Mouse (Mus musculus): ENCODE results near the gene Prr14l. TPM values are rescaled to one million over a fixed set of nuclear protein-coding genes. Genes with fewer than 3 reads are reported as not detected.
"Not testable (repeated sequence)": the region's sequence is repeated elsewhere in the genome, so short reads cannot be mapped to it uniquely, and the experiment has no call there.

The Prr14l gene
- polyA plus RNA-seq, 1 experiment: 27.6 TPM

DNA sequence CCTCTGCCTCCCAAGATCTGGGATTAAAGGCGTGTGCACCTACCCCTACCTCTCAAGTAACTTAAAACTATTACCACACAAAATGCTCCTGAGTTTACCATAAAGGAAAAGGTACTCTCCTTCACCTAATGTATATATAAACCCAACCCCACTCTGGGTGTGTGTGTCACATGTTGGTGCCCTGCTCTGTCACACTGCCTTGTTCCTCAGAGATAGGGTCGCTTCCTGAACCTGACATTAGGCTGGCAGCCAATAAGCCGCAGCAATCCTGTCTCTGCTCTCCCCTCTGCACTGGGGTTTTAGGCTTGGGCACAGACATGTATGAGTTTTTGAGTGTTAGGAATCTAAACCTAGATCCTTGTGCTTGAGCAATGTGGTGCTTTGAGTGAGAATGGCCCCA lies 75.9 kb downstream of the Prr14l start:
- no peak overlapping the region for H3K27ac ChIP-seq (ENCODE audit: control insufficient read depth, insufficient read depth, low read depth, low read length, poor library complexity)
- no peak for TF ChIP-seq CTCF (IDR thresholded peaks at IDR 0.05; ENCODE audit: control insufficient read depth, insufficient read depth, low read length)
- TF ChIP-seq POLR2A (IDR thresholded peaks at IDR 0.05; ENCODE audit: borderline replicate concordance, control insufficient read depth, low read depth, low read length): no peak
- H3K4me3 ChIP-seq (replicated peaks; ENCODE audit: control insufficient read depth, low read depth, low read length): no peak overlapping the region
- H3K4me1 ChIP-seq (ENCODE audit: control insufficient read depth, insufficient read depth, low read length): no peaks in the 10 kb centered on the region
- WGBS: 60% methylated on average over 3 of the region's 3 CpGs

DNA sequence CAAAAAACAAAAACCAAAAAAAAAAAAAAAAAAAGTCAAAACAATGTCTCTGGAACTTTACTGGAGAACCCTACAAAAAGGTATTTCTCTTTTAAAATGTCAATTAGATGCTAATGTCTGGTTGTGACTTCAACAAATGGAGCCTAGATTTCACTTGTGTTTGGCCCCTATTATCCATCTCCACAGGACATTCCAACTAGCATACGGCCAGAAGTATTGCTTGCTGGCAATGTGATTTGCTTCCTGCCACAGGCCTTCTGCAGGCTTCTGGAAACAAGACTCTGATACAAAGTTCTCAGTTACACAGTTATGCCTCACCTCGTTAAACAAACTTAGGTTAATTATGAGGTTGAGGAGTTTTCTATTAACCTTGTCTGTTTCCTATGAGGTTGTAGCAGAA lies 81.7 kb downstream of the Prr14l start:
- no peaks in the 10 kb centered on the region for H3K4me1 ChIP-seq (ENCODE audit: control insufficient read depth, insufficient read depth, low read length)
- no peak overlapping the region for H3K27ac ChIP-seq (ENCODE audit: control insufficient read depth, insufficient read depth, low read depth, low read length, poor library complexity)
- no peak overlapping the region for H3K4me3 ChIP-seq (replicated peaks; ENCODE audit: control insufficient read depth, low read depth, low read length)
- 86% methylated on average over 2 of the region's 2 CpGs for WGBS
- TF ChIP-seq POLR2A (IDR thresholded peaks at IDR 0.05; ENCODE audit: borderline replicate concordance, control insufficient read depth, low read depth, low read length): no peak
- TF ChIP-seq CTCF (IDR thresholded peaks at IDR 0.05; ENCODE audit: control insufficient read depth, insufficient read depth, low read length): no peak

DNA sequence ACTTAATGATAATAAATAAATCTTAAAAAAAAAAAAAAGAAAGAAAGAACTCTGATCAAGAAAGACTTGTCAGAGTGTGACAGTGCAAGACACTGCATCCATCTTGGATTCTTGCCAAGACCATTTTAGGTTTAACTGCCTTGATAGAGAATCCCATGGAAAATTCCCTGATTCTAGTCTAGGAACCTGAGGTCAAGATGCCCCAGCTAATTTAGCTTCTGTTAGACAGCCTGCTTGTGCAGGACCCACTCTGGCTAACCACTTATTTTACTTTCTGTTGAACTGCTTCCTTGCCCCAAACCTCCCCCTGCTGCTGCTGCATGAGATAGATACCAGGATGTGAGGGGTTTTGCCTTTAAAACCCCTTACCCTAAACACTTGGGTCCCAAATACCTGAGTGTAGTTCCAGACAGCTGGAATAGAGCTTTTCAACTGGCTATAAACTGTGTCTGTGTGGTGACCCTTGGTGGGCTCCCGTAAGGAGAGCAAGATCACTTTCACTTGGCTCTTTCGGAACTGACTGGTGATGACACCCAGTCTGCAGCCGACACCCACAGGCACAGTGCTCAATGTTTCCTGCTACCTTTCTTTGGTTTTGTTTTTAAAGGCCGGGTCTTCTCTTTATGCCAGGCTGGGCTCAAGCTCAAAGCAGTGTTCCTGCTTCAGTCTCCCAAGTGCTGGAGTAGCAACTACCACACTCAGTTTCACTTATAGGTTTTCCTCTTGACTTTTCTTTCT lies 86.3 kb downstream of the Prr14l start:
- 83% methylated on average over 4 of the region's 4 CpGs for WGBS
- TF ChIP-seq POLR2A (IDR thresholded peaks at IDR 0.05; ENCODE audit: borderline replicate concordance, control insufficient read depth, low read depth, low read length): no peak
- no peaks in the 10 kb centered on the region for H3K4me1 ChIP-seq (ENCODE audit: control insufficient read depth, insufficient read depth, low read length)
- H3K4me3 ChIP-seq (replicated peaks; ENCODE audit: control insufficient read depth, low read depth, low read length): no peak overlapping the region
- no peak overlapping the region for H3K27ac ChIP-seq (ENCODE audit: control insufficient read depth, insufficient read depth, low read depth, low read length, poor library complexity)

DNA sequence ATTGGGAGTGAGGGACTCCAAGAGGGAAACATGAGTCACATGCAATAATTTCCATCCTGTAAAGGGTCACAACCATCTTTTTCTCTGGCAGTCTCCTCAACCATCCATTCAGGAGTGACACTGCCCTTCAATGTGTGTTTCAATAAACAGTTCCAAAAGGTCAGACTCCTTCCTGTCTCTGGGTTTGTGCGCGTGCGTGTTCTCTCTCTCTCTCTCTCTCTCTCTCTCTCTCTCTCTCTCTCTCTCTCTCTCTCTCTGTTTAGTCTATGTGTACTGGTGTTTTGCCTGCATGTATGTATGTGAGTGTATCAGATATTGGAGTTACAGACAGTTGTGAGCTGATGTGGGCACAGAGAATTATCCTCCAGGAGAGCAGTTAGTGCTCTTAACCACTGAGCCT lies 87.1 kb downstream of the Prr14l start:
- H3K27ac ChIP-seq (ENCODE audit: control insufficient read depth, insufficient read depth, low read depth, low read length, poor library complexity): no peak overlapping the region
- no peak for TF ChIP-seq CTCF (IDR thresholded peaks at IDR 0.05; ENCODE audit: control insufficient read depth, insufficient read depth, low read length)
- no peak overlapping the region for H3K4me3 ChIP-seq (replicated peaks; ENCODE audit: control insufficient read depth, low read depth, low read length)
- no peaks in the 10 kb centered on the region for H3K4me1 ChIP-seq (ENCODE audit: control insufficient read depth, insufficient read depth, low read length)
- WGBS: 89% methylated on average over 3 of the region's 3 CpGs

DNA sequence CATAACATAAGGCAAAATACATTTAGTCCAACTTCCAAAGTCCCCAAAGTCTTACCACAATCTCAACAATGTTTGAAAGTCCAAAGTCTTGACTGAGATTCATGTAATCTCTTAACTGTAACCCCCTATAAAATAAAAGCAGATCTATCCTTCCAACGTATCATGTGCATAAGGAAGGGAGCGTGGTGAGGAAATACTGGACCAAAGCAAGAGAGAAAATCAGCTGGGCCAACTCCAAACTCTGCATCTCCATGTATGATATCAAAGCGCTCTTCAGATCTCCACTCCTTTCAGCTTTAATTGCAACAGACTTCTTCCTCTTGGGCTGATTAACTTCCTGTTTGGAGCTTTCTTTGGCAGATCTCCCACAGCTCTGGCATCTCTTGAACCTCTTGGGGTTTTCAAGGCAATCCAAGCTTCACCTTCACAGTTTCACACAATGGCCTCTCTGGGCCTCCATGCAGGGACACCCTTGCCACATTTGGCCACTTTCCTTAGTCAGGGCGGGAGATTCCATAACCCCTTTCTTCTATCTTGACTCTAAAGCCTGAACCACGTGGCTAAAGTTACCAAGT lies 92.4 kb downstream of the Prr14l start:
- TF ChIP-seq CTCF (IDR thresholded peaks at IDR 0.05; ENCODE audit: control insufficient read depth, insufficient read depth, low read length): no peak
- no peak for TF ChIP-seq POLR2A (IDR thresholded peaks at IDR 0.05; ENCODE audit: borderline replicate concordance, control insufficient read depth, low read depth, low read length)
- Histone ChIP-seq H3K27ac (ENCODE audit: control insufficient read depth, insufficient read depth, low read depth, low read length, poor library complexity) (no peak overlapping the region), H3K4me1 (ENCODE audit: control insufficient read depth, insufficient read depth, low read length) (peaks cover 1% of the 10 kb centered on the region), H3K4me3 (replicated peaks; ENCODE audit: control insufficient read depth, low read depth, low read length) (no peak overlapping the region)
- 23% methylated on average over 5 of the region's 5 CpGs for WGBS

DNA sequence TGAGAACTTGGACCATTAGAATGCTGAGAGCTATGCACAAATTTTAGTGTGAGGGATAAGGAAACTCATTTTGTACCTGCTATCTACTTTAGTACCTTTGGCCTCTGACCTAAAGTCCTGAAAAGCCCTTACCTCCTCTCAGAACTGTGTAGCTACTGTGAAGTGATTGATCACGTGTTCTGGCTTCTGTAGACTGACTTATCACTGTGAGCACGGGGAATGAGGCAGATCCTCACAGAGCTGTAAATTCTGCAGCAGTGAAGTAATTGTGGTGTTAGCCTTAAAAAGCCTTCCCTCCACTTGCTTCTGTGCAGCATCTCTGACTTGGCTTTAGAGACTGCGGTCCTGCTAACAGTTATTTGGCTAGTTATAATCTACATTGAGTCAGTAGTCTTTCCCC lies 93.3 kb downstream of the Prr14l start:
- peaks cover 1% of the 10 kb centered on the region for H3K4me1 ChIP-seq (ENCODE audit: control insufficient read depth, insufficient read depth, low read length)
- no peak for TF ChIP-seq CTCF (IDR thresholded peaks at IDR 0.05; ENCODE audit: control insufficient read depth, insufficient read depth, low read length)
- no peak for TF ChIP-seq POLR2A (IDR thresholded peaks at IDR 0.05; ENCODE audit: borderline replicate concordance, control insufficient read depth, low read depth, low read length)
- H3K27ac ChIP-seq (ENCODE audit: control insufficient read depth, insufficient read depth, low read depth, low read length, poor library complexity): no peak overlapping the region
- WGBS: 74% methylated on average over 3 of the region's 3 CpGs
- no peak overlapping the region for H3K4me3 ChIP-seq (replicated peaks; ENCODE audit: control insufficient read depth, low read depth, low read length)

DNA sequence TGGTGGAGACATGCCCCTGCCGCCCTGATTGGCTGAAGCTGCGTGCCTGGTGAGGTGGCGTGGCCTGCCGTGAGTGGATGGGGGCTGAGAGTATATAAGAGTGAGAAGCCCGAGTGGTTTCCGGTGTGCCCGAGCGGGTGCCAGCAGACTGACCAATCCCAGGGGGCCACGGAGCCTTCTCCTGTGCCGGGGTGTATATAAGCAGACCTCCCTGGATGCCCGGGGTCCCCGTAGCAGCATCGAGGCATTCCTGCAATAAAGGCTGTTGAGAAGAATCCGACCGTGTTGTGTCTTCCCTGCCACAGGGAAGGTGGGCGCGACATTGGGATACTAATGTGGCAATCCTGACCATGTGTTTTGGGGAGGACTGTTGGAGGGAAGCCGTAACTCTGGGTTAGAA lies 93.7 kb downstream of the Prr14l start:
- not testable (repeated sequence) for H3K4me1 ChIP-seq (ENCODE audit: control insufficient read depth, insufficient read depth, low read length); H3K27ac ChIP-seq (ENCODE audit: control insufficient read depth, insufficient read depth, low read depth, low read length, poor library complexity)
- 81% methylated on average over 18 of the region's 18 CpGs for whole genome bisulfite sequencing

DNA sequence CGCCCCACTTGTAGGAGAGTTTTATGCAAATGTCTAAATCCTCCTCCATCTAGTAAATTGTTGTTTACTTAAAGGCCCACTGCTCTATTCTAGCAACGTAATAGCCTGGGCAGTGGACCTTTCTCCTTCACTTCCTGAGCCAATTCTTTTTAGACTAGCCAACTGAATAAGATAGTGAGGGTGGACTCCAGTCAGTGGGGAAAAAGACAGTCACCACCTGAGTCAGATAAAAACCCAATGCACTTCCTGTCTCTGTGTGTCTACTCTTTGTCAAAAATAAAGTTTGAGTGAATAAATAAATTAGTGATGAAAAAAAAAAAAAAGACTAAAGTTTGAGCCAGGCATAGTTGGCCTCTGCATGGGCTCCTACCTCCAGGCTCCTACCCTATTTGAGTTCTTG lies 94.4 kb downstream of the Prr14l start:
- whole genome bisulfite sequencing: 61% methylated on average over 2 of the region's 2 CpGs
- no peak for TF ChIP-seq POLR2A (IDR thresholded peaks at IDR 0.05; ENCODE audit: borderline replicate concordance, control insufficient read depth, low read depth, low read length)
- no peak for TF ChIP-seq CTCF (IDR thresholded peaks at IDR 0.05; ENCODE audit: control insufficient read depth, insufficient read depth, low read length)
- Histone ChIP-seq H3K4me1 (ENCODE audit: control insufficient read depth, insufficient read depth, low read length) (peaks cover 1% of the 10 kb centered on the region), H3K4me3 (replicated peaks; ENCODE audit: control insufficient read depth, low read depth, low read length) (no peak overlapping the region), H3K27ac (ENCODE audit: control insufficient read depth, insufficient read depth, low read depth, low read length, poor library complexity) (no peak overlapping the region)

More for the DNA sequence above, 93.7 kb downstream of the Prr14l start:
- H3K4me3 ChIP-seq (replicated peaks; ENCODE audit: control insufficient read depth, low read depth, low read length): not testable (repeated sequence)

DNA sequence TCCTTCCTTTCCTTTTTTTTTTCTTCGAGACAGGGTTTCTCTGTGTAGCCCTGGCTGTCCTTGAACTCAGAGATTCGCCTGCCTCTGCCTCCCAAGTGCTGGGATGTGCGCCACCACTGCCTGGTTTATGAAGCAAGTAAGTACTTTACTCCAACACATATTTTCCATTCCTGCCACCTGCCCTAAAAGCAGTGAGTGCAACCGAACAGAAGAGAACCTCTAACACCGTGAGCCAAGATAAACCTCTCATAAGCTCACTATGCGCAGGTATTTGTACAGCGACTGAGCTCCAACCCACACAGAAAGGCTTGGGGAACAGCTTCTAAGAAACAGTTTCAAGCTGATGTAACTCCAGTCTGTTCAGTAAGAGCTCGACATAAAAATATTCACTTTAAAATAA lies 97.9 kb downstream of the Prr14l start:
- Histone ChIP-seq H3K4me1 (ENCODE audit: control insufficient read depth, insufficient read depth, low read length) (peaks cover 1% of the 10 kb centered on the region), H3K4me3 (replicated peaks; ENCODE audit: control insufficient read depth, low read depth, low read length) (no peak overlapping the region), H3K27ac (ENCODE audit: control insufficient read depth, insufficient read depth, low read depth, low read length, poor library complexity) (no peak overlapping the region)
- WGBS: 86% methylated on average over 8 of the region's 8 CpGs
- TF ChIP-seq POLR2A (IDR thresholded peaks at IDR 0.05; ENCODE audit: borderline replicate concordance, control insufficient read depth, low read depth, low read length) (no peak), CTCF (IDR thresholded peaks at IDR 0.05; ENCODE audit: control insufficient read depth, insufficient read depth, low read length) (no peak)
